23 mouse cellular contexts compared by ENCODE assay signal in the genomic region with DNA sequence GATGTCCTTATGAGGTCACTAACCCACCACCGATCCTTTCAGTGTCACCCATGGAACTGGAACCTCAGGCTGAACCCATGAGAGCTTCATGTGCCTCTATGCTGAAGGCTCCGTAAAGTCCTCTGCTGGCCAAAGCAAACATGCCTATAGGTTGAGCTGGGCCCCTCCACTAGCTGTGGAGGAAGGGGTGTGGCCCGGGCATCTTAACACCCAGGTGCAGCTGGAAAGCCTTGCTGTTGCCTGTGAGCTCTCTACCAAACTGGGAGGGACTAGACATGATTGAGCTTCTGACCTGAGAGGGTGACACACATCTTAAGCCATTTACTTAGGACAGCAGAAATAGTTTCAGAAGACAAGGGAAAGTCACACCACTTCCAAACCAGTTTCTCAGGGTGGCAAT. TPM values are rescaled to one million over a fixed set of nuclear protein-coding genes. Genes with fewer than 3 reads are reported as not detected.
"Had no signal": no experiment of that assay in that cellular context is flagged by ENCODE, and none has a peak within 500 bp of the region (broad histone marks: within the 10 kb centered on the region; RNA-seq: fewer than 3 reads in every experiment).

No protein-coding gene starts in this region.

- H3K4me1 ChIP-seq: midbrain, embryonic 12.5 days; midbrain, embryonic 15.5 days; neural tube, embryonic 12.5 days had no signal

- H3K27me3 ChIP-seq: limb, embryonic 15.5 days; midbrain, embryonic 12.5 days; midbrain, embryonic 15.5 days; neural tube, embryonic 12.5 days; neural tube, embryonic 15.5 days had no signal

- H3K36me3 ChIP-seq: limb, embryonic 15.5 days; midbrain, embryonic 12.5 days; midbrain, embryonic 15.5 days; neural tube, embryonic 12.5 days; neural tube, embryonic 15.5 days had no signal

- H3K4me2 ChIP-seq: limb, embryonic 15.5 days; liver, embryonic 11.5 days; midbrain, embryonic 12.5 days; midbrain, embryonic 15.5 days; neural tube, embryonic 12.5 days; neural tube, embryonic 15.5 days had no signal

- H3K9ac ChIP-seq: limb, embryonic 15.5 days; liver, embryonic 14.5 days; liver, postnatal 0 days; midbrain, embryonic 12.5 days; midbrain, embryonic 15.5 days; neural tube, embryonic 12.5 days; neural tube, embryonic 15.5 days had no signal

- H3K9me3 ChIP-seq: limb, embryonic 15.5 days; midbrain, embryonic 12.5 days; midbrain, embryonic 15.5 days; neural tube, embryonic 15.5 days had no signal

- ATAC-seq: intestine, postnatal 0 days; liver, postnatal 0 days; midbrain, embryonic 15.5 days had no signal

- H3K4me3 ChIP-seq: layer of hippocampus, adult 2 months; limb, embryonic 15.5 days; midbrain, embryonic 12.5 days; midbrain, embryonic 15.5 days; neural tube, embryonic 12.5 days; neural tube, embryonic 15.5 days had no signal

- DNase-seq: kidney, adult 2 months; kidney, postnatal 25 days; layer of hippocampus, adult 9-11 months; liver, postnatal 0 days; lung, postnatal 10 days; right cerebral cortex, adult 18-20 months; right cerebral cortex, postnatal 14 days; right cerebral cortex, postnatal 4 days had no signal

- H3K27ac ChIP-seq: kidney, postnatal 0 days; layer of hippocampus, adult 2 months; limb, embryonic 15.5 days; liver, embryonic 14.5 days; macrophage; midbrain, embryonic 12.5 days; midbrain, embryonic 15.5 days; neural tube, embryonic 12.5 days; neural tube, embryonic 15.5 days had no signal

RNA-seq across cellular contexts. Expression of gene Psapl1, which starts 5.0 kb away (rescaled TPM):
- total RNA-seq: layer of hippocampus, adult 2 months; layer of hippocampus, postnatal 25 days; left cerebral cortex, adult 18-20 months; left cerebral cortex, postnatal 25 days; megakaryocyte, adult 5-6 weeks had no signal
- polyA plus RNA-seq: kidney, adult 2 months; liver, embryonic 14.5 days; liver, postnatal 0 days; macrophage; neural tube, embryonic 12.5 days; neural tube, embryonic 15.5 days had no signal
